Mouse (Mus musculus) ES-E14 (cell line): ENCODE data around the gene Mindy3. TPM values are rescaled to one million over a fixed set of nuclear protein-coding genes. Genes with fewer than 3 reads are reported as not detected.

Experiments used
- DNase-seq: peaks from one replicate; pipeline ENCODE4 v3.0.0-alpha.2; 2013; ENCODE audit warnings: low read depth, low spot score
- H3K27ac ChIP-seq: 2 replicates; pipeline ENCODE4 v1.5.1; 2012; ENCODE audit warnings: low read depth, mild to moderate bottlenecking, low read length, moderate library complexity, mixed read lengths; ENCODE audit not compliant: poor library complexity, insufficient read depth, severe bottlenecking
- H3K36me3 ChIP-seq: 2 replicates; pipeline ENCODE4 v1.6.1; 2012; ENCODE audit warnings: mild to moderate bottlenecking, low read length, moderate library complexity, mixed read lengths; ENCODE audit not compliant: control insufficient read depth, poor library complexity, insufficient read depth, severe bottlenecking
- H3K4me1 ChIP-seq, 2 experiments: fragments of 150-350 bp in 1 of 2; sonication (generic) in 1 of 2; 2 replicates each; pipeline ENCODE4 v1.6.1; 2012; ENCODE audit warnings: low read length in 2 of 2, mild to moderate bottlenecking in 1 of 2, mixed read lengths in 1 of 2; ENCODE audit not compliant: control insufficient read depth in 2 of 2, insufficient read depth in 2 of 2, poor library complexity in 1 of 2
- H3K4me3 ChIP-seq, 2 experiments: fragments of 150-350 bp in 1 of 2; sonication (generic) in 1 of 2; 2 replicates each; pipeline ENCODE4 v1.5.1; 2012; ENCODE audit warnings: low read length in 2 of 2, low read depth in 1 of 2, mild to moderate bottlenecking in 1 of 2, mixed read lengths in 1 of 2; ENCODE audit not compliant: insufficient read depth in 1 of 2, poor library complexity in 1 of 2, severe bottlenecking in 1 of 2
- H3K9ac ChIP-seq: 2 replicates; pipeline ENCODE4 v1.6.1; 2012; ENCODE audit warnings: low read depth, mild to moderate bottlenecking, low read length, mixed read lengths; ENCODE audit not compliant: poor library complexity, insufficient read depth, severe bottlenecking
- H3K9me3 ChIP-seq: fragments of 150-350 bp; sonication (generic); 2 replicates; pipeline ENCODE4 v1.6.1; 2012; ENCODE audit warnings: low read depth, mild to moderate bottlenecking, low read length; ENCODE audit not compliant: control insufficient read depth, insufficient read depth
- CHD2 ChIP-seq: IDR thresholded peaks from 2 replicates; pipeline ENCODE4 v1.6.1; 2014; ENCODE audit warnings: mild to moderate bottlenecking, low read depth, low read length, inconsistent platforms
- HCFC1 ChIP-seq: IDR thresholded peaks from 2 replicates; pipeline ENCODE4 v1.6.1; 2012; ENCODE audit warnings: low read length, inconsistent platforms, borderline replicate concordance; ENCODE audit not compliant: insufficient read depth
- MAFK ChIP-seq: IDR thresholded peaks from 2 replicates; pipeline ENCODE4 v1.6.1; 2014; ENCODE audit warnings: mild to moderate bottlenecking, low read depth, low read length, inconsistent platforms; ENCODE audit not compliant: insufficient read depth
- ZC3H11A ChIP-seq: IDR thresholded peaks from 2 replicates; pipeline ENCODE4 v1.6.1; 2012; ENCODE audit warnings: low read depth, mild to moderate bottlenecking, inconsistent platforms, low read length, borderline replicate concordance
- ZNF384 ChIP-seq: IDR thresholded peaks from 2 replicates; pipeline ENCODE4 v1.6.1; 2012; ENCODE audit warnings: low read depth, low read length, inconsistent platforms
- in situ Hi-C, 2 experiments: fragments of 600-800 bp; cut with MboI; formaldehyde crosslinking; loops; one replicate each; pipeline ENCODE4 v1.15.1; 2025; ENCODE audit warnings: low sequenced_read_pairs in 2 of 2, inconsistent platforms in 1 of 2; ENCODE audit not compliant: unreplicated experiment in 2 of 2
- total RNA-seq: library from RNA; depleted of rRNA; stranded (reverse); fragments of 300-350 nt; gene quantifications from 2 replicates; pipeline ENCODE4 v1.2.3, GENCODE M21; 2012

Gene Mindy3
- total RNA-seq, 1 experiment = 39.8 TPM

DNA sequence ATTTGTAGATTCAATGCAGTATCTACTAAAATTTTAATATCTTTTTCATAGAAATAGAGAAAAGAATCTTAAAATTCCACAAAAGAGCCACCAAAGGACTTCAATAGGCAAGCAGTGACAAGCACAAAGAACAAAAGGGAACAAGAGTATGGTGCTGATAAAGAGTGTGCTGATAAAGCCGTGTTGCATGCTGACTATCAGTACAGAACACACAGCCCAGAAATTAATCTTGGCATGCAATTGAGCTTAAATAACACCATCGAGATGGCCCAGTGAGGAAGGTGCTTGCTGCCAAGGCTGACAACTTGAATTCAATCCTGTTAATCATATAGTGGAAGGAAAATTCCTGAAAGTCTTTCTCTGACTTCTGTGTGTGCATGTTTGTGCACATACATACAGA, 50.8 kb downstream of the Mindy3 start:
- no peaks in the 10 kb centered on the region for H3K9me3 ChIP-seq
- H3K4me1 ChIP-seq = no peaks in the 10 kb centered on the region
- no peak for TF ChIP-seq HCFC1
- no peak for TF ChIP-seq CHD2
- no peak for TF ChIP-seq ZC3H11A
- no peak for TF ChIP-seq ZNF384
- no peak for TF ChIP-seq MAFK
- no peaks in the 10 kb centered on the region for H3K36me3 ChIP-seq
- no peak overlapping the region for H3K27ac ChIP-seq
- no peak for DNase-seq
- H3K9ac ChIP-seq = no peak overlapping the region
- no peak overlapping the region for H3K4me3 ChIP-seq
- in situ Hi-C loops = no loop called here

DNA sequence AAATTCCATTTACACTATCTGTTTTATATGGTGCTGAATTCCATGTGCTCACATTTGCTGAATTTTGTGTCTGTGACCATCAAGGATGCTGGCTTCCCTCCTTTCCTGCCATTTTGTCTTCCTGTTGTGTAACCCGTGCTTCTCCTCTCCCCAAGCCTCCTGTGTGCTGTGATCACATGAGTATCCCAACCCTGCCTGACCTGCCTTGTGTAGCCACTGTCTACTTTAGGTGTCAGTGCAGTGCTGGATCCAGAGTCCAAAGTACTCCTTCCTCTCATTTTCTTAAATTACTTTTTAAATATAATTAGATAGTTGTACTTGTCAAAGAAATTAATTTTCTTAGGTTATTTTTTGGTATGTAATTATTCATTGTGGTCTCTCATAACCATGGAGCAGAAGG, 51.3 kb downstream of the Mindy3 start:
- no peak overlapping the region for H3K9ac ChIP-seq
- TF ChIP-seq ZNF384 (no peak), CHD2 (no peak)
- DNase-seq = no peak
- in situ Hi-C loops = no loop called here
- H3K36me3 ChIP-seq = no peaks in the 10 kb centered on the region
- no peak overlapping the region for H3K27ac ChIP-seq
- no peak overlapping the region for H3K4me3 ChIP-seq
- H3K9me3 ChIP-seq = no peaks in the 10 kb centered on the region
- H3K4me1 ChIP-seq = no peaks in the 10 kb centered on the region

DNA sequence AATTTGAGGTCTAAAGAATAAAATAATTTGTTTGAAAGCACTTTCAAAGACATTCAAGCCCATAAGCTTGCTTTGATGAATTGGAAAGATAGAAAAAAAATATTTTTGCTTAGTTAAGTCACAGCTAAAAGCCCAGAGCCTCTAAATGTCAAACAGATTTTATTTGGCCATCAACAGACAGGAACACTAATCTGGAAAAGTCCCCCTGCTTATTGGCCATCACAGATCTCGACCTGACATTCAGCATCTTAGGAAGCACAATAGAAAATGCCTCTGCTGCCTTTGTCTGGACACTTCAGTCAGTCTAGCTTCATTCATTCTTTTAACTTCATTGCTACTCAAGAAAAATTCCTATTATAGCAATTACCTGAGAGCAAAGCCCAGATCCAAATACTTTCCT, 58.0 kb downstream of the Mindy3 start:
- in situ Hi-C loops = no loop called here
- Histone ChIP-seq H3K4me3 (no peak overlapping the region), H3K9me3 (no peaks in the 10 kb centered on the region), H3K27ac (no peak overlapping the region), H3K4me1 (no peaks in the 10 kb centered on the region), H3K36me3 (peaks cover 4% of the 10 kb centered on the region), H3K9ac (no peak overlapping the region)
- TF ChIP-seq ZC3H11A = no peak
- no peak for TF ChIP-seq CHD2
- no peak for TF ChIP-seq ZNF384
- no peak for TF ChIP-seq HCFC1
- no peak for TF ChIP-seq MAFK
- DNase-seq = no peak

DNA sequence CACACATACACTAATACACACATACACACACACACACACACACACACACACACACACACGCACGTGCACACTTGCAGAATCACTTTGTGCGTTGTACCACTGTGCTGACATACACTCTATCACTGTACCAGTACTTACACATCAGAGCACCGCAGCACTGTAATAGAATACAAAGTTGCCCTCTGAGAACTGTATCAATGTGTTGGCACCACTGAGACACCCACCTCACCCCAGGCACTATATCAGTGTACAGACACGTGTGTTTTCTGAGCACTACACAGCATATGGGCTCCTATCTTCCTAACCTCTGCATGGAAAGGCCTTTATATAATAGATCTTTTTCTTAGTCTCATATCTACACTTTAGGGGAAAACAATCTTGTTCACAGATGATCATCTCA, 64.4 kb downstream of the Mindy3 start:
- peaks cover 5% of the 10 kb centered on the region for H3K36me3 ChIP-seq
- H3K9ac ChIP-seq = no peak overlapping the region
- no peak overlapping the region for H3K4me3 ChIP-seq
- DNase-seq = no peak
- H3K4me1 ChIP-seq = no peaks in the 10 kb centered on the region
- H3K9me3 ChIP-seq = no peaks in the 10 kb centered on the region
- in situ Hi-C loops = no loop called here
- TF ChIP-seq MAFK = no peak
- H3K27ac ChIP-seq = no peak overlapping the region

DNA sequence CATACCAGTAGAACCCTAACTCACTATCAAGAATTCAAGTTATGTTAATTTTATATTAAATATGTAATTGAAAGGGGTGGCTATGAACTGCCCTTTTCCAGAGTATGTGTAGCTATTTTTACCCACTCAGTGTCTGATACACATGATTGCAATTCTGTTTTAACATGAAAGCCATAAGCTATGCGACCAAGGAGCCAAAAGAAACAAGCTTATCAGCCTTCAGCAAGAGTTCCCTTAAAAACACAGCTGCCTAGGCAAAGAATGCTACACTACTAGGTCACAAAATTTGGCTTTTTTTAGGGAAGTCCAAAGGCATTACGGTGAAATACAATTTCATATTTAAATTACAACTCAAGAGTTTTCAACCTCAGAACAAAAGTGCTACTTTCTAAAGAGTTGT, 70.4 kb downstream of the Mindy3 start:
- H3K9ac ChIP-seq = no peak overlapping the region
- no peak for DNase-seq
- H3K9me3 ChIP-seq = no peaks in the 10 kb centered on the region
- TF ChIP-seq HCFC1 = no peak
- TF ChIP-seq MAFK = no peak
- no peak for TF ChIP-seq ZC3H11A
- TF ChIP-seq ZNF384 = no peak
- H3K27ac ChIP-seq = no peak overlapping the region
- H3K4me1 ChIP-seq = no peaks in the 10 kb centered on the region
- in situ Hi-C loops = no loop called here
- peaks cover 3% of the 10 kb centered on the region; the same call in 1 of the 2 replicates for H3K36me3 ChIP-seq
- H3K4me3 ChIP-seq = no peak overlapping the region
